Mouse (Mus musculus) cerebellum, postnatal 4 days (tissue): ENCODE measurements around the gene Prtg.

Experiments used
- DNase-seq, 2 experiments: peaks; one replicate each; pipeline ENCODE4 v3.0.0; 2022; ENCODE audit warnings: low spot score in 2 of 2, mixed read lengths in 1 of 2

Prtg gene

GRCm38 (mm10) chr9:72806731-72807419, at the start of gene Prtg:
Gene Prtg (plus strand): TSS chr9:72806874.
- DNase-seq = peak; percentile 37 to 52

DNA sequence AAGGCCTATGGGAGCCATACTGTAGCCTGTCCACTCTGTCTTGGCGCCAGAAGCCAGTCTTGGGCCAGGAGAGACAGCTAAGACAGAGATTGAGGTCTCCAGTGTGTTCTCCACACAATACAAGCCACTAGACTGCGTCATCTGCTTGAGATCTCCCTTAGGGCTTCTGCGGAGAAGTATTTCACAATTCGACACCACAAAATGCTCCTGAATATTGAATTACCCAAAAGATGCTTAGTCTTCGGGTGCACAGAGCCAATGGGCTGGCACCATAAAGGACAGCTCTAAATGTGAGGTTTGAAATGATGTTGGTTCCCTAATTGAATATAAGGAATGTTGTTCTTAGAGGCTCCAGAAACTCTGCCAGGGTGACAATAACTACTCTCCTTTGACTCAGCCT, 49.5 kb upstream of the Prtg start:
- no peak for DNase-seq

DNA sequence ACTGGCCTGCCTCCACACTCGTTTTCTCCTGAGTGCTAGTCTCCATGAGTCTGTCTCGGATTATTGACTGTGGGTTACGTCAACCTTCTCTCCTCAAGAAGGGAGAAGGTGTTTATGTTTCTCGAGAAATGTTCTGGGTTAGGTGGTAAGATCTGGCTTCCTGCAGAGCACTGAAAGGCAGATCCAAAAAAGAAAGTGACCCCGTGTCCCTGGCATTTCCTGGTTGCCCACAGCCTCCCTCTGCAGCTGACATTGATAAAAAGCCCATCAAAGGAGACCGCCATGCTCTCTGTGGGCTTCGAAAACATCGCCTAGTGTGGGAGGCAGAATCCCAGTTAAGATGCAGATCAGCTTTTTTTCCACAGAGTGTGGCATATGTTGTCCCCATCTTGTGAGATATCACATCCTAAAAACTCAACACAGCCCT, 48.0 kb upstream of the Prtg start:
- no peak for DNase-seq

DNA sequence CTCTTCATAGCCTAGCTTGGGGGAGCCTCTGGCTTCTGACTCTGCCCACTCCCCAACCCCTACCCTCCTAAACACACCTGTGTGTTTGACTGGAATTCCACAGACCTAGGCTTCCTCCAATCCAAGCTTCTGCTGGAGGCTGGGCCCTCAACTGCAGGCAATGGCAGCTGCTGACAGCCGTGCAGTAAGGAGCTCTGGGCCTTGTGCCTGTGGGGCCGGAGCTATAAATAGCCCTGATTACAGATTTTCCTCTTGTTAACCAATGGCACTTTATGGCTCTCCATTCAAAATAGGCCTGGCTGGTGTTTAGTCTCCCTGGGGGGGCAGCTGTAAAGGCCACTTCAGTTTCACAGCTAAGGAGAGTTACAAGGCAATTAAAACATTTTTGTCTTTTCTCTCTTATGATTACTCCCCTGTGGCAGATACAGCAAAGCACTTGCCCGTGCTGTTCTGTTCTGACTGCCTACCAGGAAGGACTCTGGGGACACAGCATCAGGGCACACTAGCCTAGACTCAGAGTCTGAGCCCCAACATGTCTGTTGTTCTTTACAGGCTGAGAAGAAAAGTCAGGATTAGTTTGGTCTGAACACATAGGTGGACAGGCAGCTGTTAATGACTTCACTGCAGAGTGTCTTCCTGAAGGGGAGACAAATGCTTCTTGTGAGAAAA, 43.5 kb upstream of the Prtg start:
- no peak for DNase-seq

DNA sequence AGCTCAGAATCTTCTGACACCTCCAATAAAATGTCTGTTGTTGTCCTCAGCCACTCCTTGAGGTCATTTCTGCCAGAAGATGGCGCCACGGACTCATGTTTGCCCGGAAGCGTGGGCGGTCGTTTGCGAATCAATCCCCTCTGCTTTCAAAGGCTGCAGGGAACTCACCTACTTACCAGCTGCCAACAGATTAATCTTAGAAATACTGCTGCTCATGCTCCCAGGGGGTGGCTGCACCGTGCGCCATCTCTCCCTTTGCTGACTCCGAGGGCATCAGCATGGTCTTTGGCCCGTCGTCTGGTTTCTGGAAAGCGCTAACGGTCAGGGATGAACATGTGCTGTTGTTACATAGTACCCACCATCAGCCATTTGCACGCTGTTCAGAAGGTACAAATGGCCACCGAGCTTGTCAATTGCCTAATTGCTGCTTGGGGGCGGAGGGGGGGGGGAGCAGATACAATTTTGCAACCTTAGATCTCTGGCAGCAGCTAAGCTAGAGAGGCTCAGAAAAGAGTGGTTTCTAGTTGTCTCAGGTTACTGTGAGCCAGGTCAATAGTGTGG, 39.8 kb upstream of the Prtg start:
- peak; percentile 87 to 93 for DNase-seq

DNA sequence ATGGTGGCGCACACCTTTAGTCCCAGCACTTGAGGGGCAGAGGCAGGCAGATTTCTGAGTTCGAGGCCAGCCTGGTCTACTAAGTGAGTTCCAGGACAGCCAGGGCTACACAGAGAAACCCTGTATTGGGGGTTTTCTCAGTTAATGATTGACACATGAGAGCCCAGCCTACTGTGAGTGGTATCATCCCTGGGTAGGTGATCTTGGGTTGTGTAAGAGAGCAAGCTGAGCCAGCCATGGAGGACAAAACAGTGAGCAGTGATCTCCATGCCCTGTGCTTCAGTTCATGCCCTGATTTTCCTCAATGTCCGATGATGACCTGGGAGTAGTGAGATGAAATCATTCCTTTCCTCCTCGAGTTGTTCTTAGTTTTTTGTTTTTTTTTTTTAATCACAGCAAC, 31.7 kb upstream of the Prtg start:
- no peak for DNase-seq

DNA sequence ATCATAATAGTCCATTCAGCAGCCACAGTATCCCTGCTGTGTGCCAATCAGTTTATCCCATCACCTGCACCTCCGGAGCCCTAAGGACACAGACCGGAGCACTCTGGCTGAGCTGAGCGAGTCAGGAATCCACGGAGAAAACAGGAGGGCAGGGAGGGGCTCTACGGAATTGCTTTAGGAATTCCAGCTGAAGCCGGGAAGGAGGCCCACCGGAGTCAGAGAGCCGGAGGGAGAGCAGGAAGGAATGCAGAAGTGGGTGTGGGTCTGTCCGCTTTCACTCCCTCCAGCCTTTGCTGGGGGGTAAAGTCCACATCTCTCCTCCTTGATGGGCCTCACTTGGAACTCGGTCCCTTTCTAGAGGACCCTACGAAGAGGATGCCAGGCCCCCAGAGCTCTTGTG, 27.7 kb upstream of the Prtg start:
- no peak for DNase-seq

GRCm38 (mm10) chr9:72779733-72780132, 26.9 kb upstream of the Prtg start:
- no peak for DNase-seq

DNA sequence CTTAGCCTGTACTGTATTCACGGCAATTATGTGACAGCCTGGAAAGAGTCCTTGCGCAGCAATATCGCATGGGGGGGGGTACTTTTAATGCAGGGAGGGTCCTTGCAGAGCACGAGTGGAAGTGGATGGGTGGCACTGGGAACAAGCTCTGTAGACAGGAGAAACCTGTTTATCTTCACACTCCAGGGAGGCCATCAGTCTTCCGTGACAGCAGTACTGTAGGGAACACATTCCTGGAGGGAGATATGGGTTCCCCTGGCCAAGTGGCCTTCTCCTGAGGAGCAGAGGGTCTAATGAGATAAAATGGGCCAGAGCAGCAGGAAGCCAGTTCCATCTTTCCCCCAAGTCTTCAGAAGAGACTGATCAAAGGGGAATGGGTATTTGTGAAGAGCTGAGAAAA, 26.0 kb upstream of the Prtg start:
- no peak for DNase-seq

DNA sequence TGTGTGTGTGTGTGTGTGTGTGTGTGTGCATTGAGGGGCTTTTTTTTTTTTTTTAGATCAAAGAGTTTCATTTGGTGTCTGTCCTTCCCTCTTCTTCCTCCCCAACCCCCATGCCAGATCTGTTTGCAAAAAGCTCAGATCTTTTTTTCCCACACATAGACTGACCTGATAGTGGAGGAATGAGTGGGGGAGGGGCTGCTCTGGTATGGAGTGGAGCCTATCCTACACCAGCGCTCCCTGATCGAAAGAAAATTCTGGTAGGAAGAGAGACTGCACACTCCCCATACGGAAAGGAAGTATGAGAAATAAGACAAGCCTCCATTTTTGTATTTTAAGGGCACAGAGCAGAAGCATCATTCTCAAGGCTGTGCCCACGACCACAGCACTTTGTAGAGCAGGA, 25.2 kb upstream of the Prtg start:
- DNase-seq = no peak

DNA sequence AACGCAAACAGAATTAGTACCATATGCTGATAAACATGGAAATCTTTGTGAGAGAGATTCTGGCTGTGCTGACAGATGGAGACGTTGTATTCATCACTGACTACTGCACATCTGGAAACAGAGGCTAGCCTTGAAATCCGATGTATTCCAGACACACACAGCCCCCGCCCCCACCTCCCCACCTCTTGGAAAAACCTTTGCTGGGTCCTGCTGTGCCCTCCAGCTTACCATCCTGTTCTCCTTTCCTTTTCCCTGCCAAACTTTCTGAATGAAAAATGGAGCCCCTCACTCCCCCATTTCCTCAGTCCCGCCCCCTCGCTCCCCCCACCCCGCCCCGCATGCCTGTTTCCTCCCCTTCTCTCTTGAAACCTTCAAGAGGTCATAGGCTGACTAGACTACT, 24.6 kb upstream of the Prtg start:
- no peak for DNase-seq

DNA sequence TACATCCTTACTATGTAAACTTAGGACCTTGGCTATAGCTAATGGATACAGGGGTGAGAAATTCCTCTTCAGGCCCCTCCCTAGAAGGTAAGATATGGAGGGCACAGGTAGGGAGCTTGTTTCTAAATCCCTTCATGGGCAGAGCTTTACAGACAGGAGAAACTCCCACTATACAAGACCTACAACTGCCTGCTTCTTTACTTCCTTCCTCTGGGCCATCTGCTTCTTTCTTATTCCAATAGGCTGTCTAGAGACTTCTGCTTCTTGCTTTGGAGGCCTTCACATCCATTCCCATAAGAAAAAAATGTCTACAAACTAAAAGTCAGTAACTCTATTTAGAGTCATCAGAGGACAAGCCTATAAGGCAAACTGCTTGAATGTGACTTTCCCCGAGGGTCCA, 18.9 kb upstream of the Prtg start:
- DNase-seq = no peak

DNA sequence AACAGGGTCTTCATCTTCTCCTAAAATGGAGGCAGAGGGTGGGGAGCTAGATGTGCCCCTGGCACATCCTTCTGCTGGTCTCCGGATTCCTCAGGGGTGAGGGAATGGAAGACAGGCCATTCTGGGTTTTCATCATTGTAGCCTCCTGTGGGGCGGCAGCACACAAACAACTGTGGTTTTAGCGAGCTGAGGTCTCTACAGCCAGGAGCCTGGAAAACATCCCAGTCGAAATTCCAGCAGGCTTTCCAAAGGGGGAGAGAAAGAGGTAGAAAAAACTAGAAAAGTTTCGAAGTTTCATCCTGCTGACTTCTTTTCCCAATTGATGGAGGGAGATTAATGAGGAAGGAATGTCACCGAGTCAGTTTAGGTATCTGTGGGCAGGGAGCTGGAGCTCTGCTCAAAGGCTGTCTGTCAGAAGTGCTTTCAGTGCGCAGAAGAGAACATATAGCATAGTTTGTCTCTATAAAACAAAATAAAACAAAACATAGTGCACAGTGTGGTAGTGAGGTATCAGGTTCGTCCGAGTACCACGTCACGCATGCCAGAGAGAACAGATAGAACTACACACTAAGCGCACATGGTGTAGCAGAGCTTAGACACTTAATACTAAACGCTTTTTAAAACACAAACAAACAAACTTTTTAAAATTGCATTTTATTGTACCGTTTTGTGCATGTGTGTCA, 16.0 kb upstream of the Prtg start:
- DNase-seq = no peak

DNA sequence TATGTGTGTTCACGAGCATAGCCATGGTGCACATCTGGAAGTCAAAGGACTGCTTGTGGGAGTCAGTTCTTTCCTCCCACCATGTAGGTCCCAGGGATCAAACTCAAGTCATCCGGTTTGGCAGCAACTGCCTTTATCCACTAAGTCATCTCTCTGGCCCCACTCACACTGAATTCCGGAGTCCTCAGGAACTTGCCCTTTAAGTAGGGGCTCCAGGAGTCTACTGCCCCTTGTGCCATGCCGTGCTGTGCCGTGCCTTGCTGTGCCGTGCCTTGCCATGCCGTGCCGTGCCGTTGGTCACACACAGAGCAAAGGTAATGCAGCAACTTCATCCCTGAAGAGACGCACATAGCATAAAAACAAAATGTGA, 15.5 kb upstream of the Prtg start:
- DNase-seq = no peak

DNA sequence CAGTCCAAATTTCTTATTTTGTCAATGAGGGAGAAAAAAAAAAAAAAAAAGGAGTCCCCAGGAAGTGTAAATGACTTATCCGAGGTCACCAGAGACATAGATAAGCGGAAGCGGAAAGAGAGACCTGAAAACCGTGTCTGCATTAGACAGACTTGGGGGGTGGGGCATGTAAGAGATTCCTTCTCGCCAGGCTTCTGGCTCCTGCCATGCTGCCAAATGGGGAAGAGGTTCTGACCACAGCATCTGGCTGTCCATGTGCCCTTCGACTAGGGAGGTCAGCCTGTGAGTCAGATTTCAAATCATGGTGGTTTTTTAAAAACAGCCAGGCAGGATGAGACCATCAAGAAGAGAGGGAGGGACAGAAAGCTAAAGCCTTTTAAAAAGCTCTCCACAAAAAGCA, 15.0 kb upstream of the Prtg start:
- no peak for DNase-seq

DNA sequence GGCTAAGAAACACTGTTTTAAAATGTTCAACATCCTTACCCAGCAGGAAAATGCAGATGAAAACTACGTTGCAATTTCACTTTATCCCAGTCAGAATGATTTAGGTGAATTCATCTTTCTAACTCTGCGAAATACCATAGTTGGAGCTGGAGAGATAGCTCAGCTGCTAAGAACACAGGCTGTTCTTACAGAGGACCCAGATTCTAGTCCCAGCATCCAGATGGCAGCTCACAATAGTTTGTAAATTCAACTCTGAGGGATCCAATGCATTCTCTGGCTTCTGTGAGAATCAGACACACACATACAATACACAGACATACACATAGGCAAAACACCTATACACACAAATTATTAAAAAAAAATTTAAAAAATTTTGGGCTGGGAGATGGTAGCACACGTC, 11.4 kb upstream of the Prtg start:
- DNase-seq = no peak

DNA sequence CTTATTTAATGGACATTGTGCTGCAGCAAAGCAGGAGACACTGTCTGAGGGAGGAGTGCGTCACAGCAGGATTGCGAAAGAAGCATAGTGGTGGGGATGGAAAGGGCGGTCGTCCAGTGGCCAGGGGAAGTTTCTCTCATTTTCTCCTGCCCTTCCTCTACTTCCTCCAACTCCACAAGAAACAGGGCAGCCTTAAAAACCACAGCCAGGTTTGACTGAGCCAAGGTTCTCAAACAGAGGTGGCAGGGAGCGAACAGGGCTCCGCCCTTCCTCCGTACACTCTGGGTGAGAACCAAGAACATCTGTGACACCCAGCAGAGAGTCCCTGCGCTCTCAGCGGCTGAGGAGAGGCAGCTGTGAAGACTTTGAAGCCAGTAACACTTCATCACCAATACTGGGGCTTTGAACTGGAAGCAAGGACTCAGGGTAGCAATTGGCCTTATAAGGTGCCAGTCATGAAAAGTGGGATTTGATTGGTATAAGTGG, 9.5 kb upstream of the Prtg start:
- DNase-seq = no peak

GRCm38 (mm10) chr9:72803280-72803679, 3.4 kb upstream of the Prtg start:
- no peak for DNase-seq

GRCm38 (mm10) chr9:72806146-72806545, 528 bp upstream of the Prtg start:
- no peak for DNase-seq

DNA sequence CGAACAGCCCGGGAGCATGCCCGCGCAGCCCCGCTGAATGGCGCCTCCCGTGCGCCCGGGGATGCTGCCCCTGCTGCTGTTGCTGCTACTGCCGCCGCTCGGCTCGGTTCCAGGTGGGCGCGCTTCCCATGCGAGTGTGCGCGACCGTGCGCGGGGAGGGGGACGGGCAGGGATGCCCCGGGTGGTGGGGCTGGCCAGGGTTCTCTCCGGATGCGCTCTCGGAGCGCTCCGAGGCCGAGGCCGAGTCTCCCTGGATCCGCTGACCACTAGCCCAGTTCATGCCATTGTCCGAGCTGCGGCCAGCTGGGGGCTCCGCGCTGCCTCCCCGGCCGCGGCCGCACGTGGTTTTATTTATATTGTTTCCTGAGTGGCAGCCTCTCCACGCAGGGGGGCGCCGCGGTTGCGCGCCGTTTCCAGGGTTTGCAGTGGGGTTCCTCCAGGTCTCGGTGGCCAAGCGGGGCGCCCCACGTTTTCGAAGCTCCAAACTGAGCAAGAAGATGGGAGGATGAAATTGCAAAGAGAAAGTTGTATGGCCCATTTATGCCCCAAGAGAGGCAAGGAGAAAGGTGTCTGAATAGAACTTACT, 839 bp downstream of the Prtg start:
- peak; percentile 50 to 81 for DNase-seq

- DNase-seq = no peak
Measured at GRCm38 (mm10) chr9:72808176-72808575, 1.5 kb downstream of the Prtg start.

DNA sequence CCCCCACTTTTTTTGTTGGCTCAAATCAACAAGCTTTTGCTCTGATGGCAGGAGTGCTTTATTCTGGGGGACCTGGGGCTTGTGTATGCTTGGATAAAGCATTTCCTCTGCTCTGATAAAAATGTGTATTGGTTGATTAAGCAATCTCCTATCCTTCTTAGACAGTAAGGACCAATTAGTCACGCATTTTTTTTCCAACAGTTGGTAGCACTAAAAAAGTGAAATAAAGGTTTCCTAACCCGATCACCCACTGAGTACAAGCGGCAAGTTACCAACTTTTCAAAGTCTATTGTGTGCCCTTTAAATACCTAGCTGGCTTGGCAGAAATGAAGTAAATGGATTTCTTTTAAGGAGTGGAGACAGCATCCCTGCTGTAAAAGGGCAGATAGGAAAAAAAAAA, 1.9 kb downstream of the Prtg start:
- no peak for DNase-seq
